Mouse (Mus musculus): ENCODE measurements at regions not wholly inside any gene's neighbourhood (a gene's known extent, or its start where the extent isn't known, plus 50 kb on each side); places are given as distances from the start of the nearest gene placed in this dataset.

GRCm38 (mm10) chr6:106975439-106975838 lies 175.6 kb upstream of the Crbn start:
- TF ChIP-seq CTCF (IDR thresholded peaks at IDR 0.05; ENCODE audit: borderline replicate concordance, insufficient read depth, low read depth, low read length): no peak
- TF ChIP-seq POLR2A (IDR thresholded peaks at IDR 0.05; ENCODE audit: borderline replicate concordance, insufficient read depth, low read length): no peak
